Mouse (Mus musculus): ENCODE data around the gene Chn2. TPM values are rescaled to one million over a fixed set of nuclear protein-coding genes. Genes with fewer than 3 reads are reported as not detected.

Chn2 gene
- polyA plus RNA-seq, 1 experiment: 9.5 TPM

DNA sequence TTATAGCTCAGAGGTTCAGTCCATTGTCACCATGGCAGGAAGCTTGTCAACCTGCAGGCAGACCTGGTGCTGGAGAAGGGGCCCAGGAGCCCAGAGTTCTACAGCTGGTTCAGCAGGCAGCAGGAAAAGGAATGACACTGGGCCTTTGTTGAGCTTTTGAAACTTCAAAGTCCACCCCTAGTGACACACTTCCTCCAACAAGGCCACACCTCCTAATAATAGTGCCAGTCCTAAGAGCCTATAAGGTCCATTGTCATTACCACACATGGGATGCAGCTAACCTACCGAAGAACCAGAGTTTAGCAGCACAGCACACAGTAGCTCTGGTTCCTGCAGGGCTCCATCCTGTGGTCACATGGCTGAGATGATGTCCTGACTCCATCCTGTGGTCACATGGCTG, 13.3 kb downstream of the Chn2 start:
- Histone ChIP-seq H3K27me3 (replicated peaks) (no peaks in the 10 kb centered on the region), H3K9me3 (peaks cover 3% of the 10 kb centered on the region; the same call in 1 of the 2 replicates), H3K36me3 (replicated peaks; ENCODE audit: low read length) (peaks cover 2% of the 10 kb centered on the region), H3K4me3 (replicated peaks) (peak overlapping the region; percentile 72), H3K4me1 (peaks cover 72% of the 10 kb centered on the region)
- no peak for TF ChIP-seq GATA1 (IDR thresholded peaks at IDR 0.05; ENCODE audit: borderline replicate concordance, low read length)

- peaks cover 76% of the 10 kb centered on the region for H3K4me1 ChIP-seq
- peaks cover 2% of the 10 kb centered on the region for H3K36me3 ChIP-seq (replicated peaks; ENCODE audit: low read length)
- H3K9me3 ChIP-seq: peaks cover 3% of the 10 kb centered on the region; the same call in 1 of the 2 replicates
- no peaks in the 10 kb centered on the region for H3K27me3 ChIP-seq (replicated peaks)
- no peak overlapping the region for H3K4me3 ChIP-seq (replicated peaks)
- TF ChIP-seq GATA1 (IDR thresholded peaks at IDR 0.05; ENCODE audit: borderline replicate concordance, low read length): no peak
These were observed 14.0 kb downstream of the Chn2 start for GRCm38 (mm10) chr6:54053316-54053715.

GRCm38 (mm10) chr6:54055387-54055786, 16.0 kb downstream of the Chn2 start:
- peaks cover 3% of the 10 kb centered on the region; the same call in 1 of the 2 replicates for H3K9me3 ChIP-seq
- H3K4me1 ChIP-seq: peaks cover 90% of the 10 kb centered on the region
- H3K27me3 ChIP-seq (replicated peaks): no peaks in the 10 kb centered on the region
- H3K4me3 ChIP-seq (replicated peaks): no peak overlapping the region
- peaks cover 2% of the 10 kb centered on the region for H3K36me3 ChIP-seq (replicated peaks; ENCODE audit: low read length)
- TF ChIP-seq GATA1 (IDR thresholded peaks at IDR 0.05; ENCODE audit: borderline replicate concordance, low read length) (no peak), FLI1 (IDR thresholded peaks at IDR 0.05; ENCODE audit: low read length) (no peak)

DNA sequence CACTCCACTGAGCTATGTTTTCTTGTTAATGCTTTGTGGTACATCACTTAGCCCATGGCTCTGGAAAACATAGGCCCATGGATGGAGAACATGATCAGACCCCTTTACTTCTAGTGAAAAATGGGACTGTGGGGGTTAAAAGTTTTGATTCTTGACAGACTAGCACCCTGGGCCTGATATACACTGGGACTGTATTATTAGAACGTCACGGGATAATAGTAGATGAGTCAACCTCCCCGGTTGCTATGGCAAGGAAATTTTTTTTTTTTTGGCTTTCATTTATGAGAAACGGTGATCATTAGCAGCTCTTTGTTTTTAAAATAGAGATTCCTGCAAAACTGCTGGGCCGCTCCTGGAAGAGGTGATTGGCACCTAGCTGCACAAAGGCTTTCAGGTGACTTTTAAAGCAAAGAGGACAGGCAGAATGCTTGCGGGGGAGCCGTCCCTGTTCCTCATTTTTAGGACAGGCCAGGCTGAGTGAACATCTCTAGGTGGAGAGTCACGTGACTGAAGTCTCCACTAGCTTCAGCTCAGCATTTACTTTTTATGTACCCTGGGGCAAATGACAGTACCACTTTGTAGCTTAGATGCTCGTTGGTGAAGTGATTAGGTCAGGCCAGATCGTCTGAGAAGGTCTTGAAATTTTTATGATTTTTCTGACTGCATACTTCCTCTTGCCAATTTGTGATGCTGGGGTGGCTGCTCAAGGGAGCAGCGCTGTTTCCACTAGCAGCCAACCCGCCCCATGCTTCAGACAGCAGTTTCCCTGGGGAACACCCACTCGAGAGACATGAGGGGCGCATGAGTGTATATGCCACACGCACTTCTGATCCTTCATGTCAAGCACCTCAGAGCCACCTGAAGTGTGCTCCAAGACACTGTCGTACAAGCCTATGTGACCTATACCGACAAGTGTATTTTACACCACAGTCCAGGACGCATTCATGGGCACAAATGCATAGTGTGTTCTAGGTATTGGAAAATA, 17.5 kb downstream of the Chn2 start:
- Histone ChIP-seq H3K27me3 (replicated peaks) (no peaks in the 10 kb centered on the region), H3K4me3 (replicated peaks) (no peak overlapping the region), H3K36me3 (replicated peaks; ENCODE audit: low read length) (peaks cover 2% of the 10 kb centered on the region), H3K9me3 (peaks cover 3% of the 10 kb centered on the region; the same call in 1 of the 2 replicates), H3K4me1 (peaks cover 91% of the 10 kb centered on the region)
- TF ChIP-seq FLI1 (IDR thresholded peaks at IDR 0.05; ENCODE audit: low read length) (no peak), GATA1 (IDR thresholded peaks at IDR 0.05; ENCODE audit: borderline replicate concordance, low read length) (no peak)

DNA sequence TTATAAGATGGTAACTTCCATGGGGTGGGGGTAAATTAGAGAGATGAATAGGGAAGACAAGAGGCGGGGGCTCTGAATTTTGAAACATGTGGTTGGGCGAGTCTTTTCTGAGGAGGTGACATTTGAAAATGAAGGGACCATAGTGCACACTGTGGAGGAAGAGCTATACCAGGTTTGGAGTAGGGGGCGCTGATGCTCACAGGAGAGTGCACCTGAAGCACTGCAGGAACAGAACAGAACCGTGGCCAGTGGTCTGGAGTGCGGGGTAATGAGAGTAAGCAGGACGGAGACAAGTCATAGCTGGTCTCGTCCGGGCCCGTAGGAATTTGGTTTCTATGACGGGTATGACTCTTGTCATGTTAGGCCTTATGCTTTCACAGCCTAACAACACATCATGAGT, 18.3 kb downstream of the Chn2 start:
- Histone ChIP-seq H3K9me3 (peaks cover 3% of the 10 kb centered on the region; the same call in 1 of the 2 replicates), H3K4me3 (replicated peaks) (no peak overlapping the region), H3K36me3 (replicated peaks; ENCODE audit: low read length) (no peaks in the 10 kb centered on the region), H3K4me1 (peaks cover 91% of the 10 kb centered on the region), H3K27me3 (replicated peaks) (no peaks in the 10 kb centered on the region)
- TF ChIP-seq GATA1 (IDR thresholded peaks at IDR 0.05; ENCODE audit: borderline replicate concordance, low read length): no peak
- no peak for TF ChIP-seq FLI1 (IDR thresholded peaks at IDR 0.05; ENCODE audit: low read length)

- no peaks in the 10 kb centered on the region for H3K9me3 ChIP-seq
- no peaks in the 10 kb centered on the region for H3K36me3 ChIP-seq (replicated peaks; ENCODE audit: low read length)
- TF ChIP-seq FLI1 (IDR thresholded peaks at IDR 0.05; ENCODE audit: low read length) (no peak), GATA1 (IDR thresholded peaks at IDR 0.05; ENCODE audit: borderline replicate concordance, low read length) (no peak)
- peaks cover 91% of the 10 kb centered on the region for H3K4me1 ChIP-seq
- H3K27me3 ChIP-seq (replicated peaks): no peaks in the 10 kb centered on the region
- H3K4me3 ChIP-seq (replicated peaks): peak overlapping the region; percentile 60
These were observed 19.5 kb downstream of the Chn2 start for GRCm38 (mm10) chr6:54058837-54059236.

DNA sequence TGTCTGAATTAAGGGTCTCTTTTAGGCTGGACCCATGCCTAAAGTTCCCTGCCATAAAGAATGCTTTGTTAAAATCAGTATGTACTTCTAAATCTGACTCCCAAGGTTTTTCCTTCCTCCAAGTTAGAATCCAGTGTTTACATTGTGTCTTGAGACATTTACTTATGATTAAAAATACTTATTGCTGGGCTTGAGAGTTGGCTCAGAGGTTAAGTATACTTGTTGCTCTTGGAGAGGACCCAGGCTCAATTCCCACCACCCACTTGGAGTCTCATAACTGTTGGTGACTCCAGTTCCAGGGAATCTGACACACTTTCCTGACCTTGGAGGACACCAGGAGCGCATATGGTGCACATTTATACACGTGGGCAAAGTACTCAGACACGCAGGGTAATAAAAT, 20.9 kb downstream of the Chn2 start:
- Histone ChIP-seq H3K36me3 (replicated peaks; ENCODE audit: low read length) (no peaks in the 10 kb centered on the region), H3K4me1 (peaks cover 84% of the 10 kb centered on the region), H3K4me3 (replicated peaks) (no peak overlapping the region), H3K27me3 (replicated peaks) (no peaks in the 10 kb centered on the region), H3K9me3 (no peaks in the 10 kb centered on the region)
- TF ChIP-seq GATA1 (IDR thresholded peaks at IDR 0.05; ENCODE audit: borderline replicate concordance, low read length) (no peak), FLI1 (IDR thresholded peaks at IDR 0.05; ENCODE audit: low read length) (no peak)

DNA sequence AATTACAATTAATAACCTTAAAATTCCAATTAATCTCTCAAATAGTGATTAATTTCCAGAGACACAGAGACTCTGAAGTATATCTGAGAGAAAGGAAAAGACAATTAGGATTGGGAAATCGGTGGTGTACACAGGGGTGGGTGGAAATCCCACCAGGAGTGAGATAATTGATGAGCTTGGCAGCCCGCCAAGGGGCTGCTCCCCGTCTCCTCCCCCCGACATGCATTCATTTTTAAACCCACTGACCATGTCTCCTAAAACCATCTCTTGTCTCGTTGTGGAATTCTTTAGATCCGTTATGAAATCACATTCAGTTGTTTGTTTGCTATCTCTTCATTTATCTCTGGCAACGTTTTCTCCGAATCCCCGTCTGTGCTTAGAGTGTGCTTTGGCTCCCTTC, 22.0 kb downstream of the Chn2 start:
- no peaks in the 10 kb centered on the region for H3K27me3 ChIP-seq (replicated peaks)
- TF ChIP-seq FLI1 (IDR thresholded peaks at IDR 0.05; ENCODE audit: low read length) (no peak), GATA1 (IDR thresholded peaks at IDR 0.05; ENCODE audit: borderline replicate concordance, low read length) (no peak)
- H3K4me1 ChIP-seq: peaks cover 76% of the 10 kb centered on the region
- no peaks in the 10 kb centered on the region for H3K9me3 ChIP-seq
- no peaks in the 10 kb centered on the region for H3K36me3 ChIP-seq (replicated peaks; ENCODE audit: low read length)
- H3K4me3 ChIP-seq (replicated peaks): no peak overlapping the region

GRCm38 (mm10) chr6:54063878-54064277, 24.5 kb downstream of the Chn2 start:
- H3K36me3 ChIP-seq (replicated peaks; ENCODE audit: low read length): no peaks in the 10 kb centered on the region
- TF ChIP-seq FLI1 (IDR thresholded peaks at IDR 0.05; ENCODE audit: low read length) (no peak), GATA1 (IDR thresholded peaks at IDR 0.05; ENCODE audit: borderline replicate concordance, low read length) (no peak)

GRCm38 (mm10) chr6:54067380-54067779, 28.0 kb downstream of the Chn2 start:
- H3K4me3 ChIP-seq (replicated peaks): no peak overlapping the region
- no peaks in the 10 kb centered on the region for H3K36me3 ChIP-seq (replicated peaks; ENCODE audit: low read length)
- no peaks in the 10 kb centered on the region for H3K9me3 ChIP-seq
- TF ChIP-seq FLI1 (IDR thresholded peaks at IDR 0.05; ENCODE audit: low read length) (no peak), GATA1 (IDR thresholded peaks at IDR 0.05; ENCODE audit: borderline replicate concordance, low read length) (no peak)
- no peaks in the 10 kb centered on the region for H3K27me3 ChIP-seq (replicated peaks)
- H3K4me1 ChIP-seq: peaks cover 72% of the 10 kb centered on the region

More at GRCm38 (mm10) chr6:54063878-54064277, 24.5 kb downstream of the Chn2 start:
- no peak overlapping the region for H3K4me3 ChIP-seq (replicated peaks)
- no peaks in the 10 kb centered on the region for H3K9me3 ChIP-seq
- no peaks in the 10 kb centered on the region for H3K27me3 ChIP-seq (replicated peaks)
- peaks cover 73% of the 10 kb centered on the region for H3K4me1 ChIP-seq
